Mouse (Mus musculus) embryonic facial prominence, embryonic 13.5 days (tissue): ENCODE results near the gene Smim5. TPM values are rescaled to one million over a fixed set of nuclear protein-coding genes. Genes with fewer than 3 reads are reported as not detected.
A peak's percentile ranks its signal among the peaks of the same experiment; 100 is the strongest.

Experiments used
- ATAC-seq: fragments of 200-750 bp; cut with Nextera tagmentation; 2 replicates; pipeline ENCODE4 v1.8.0; 2017; ENCODE audit warnings: low read depth; ENCODE audit not compliant: insufficient number of reproducible peaks, insufficient read depth, low FRiP score, low TSS enrichment
- H3K27ac ChIP-seq: fragments of 300-500 bp; sonication (generic); 2 replicates; pipeline ENCODE4 v1.5.1; 2015; ENCODE audit warnings: moderate library complexity, mild to moderate bottlenecking, inconsistent platforms
- H3K27me3 ChIP-seq: fragments of 300-500 bp; sonication (generic); 2 replicates; pipeline ENCODE4 v1.6.1; 2015; ENCODE audit warnings: mild to moderate bottlenecking, inconsistent platforms
- H3K36me3 ChIP-seq: fragments of 300-500 bp; sonication (generic); 2 replicates; pipeline ENCODE4 v1.6.1; 2015; ENCODE audit warnings: mild to moderate bottlenecking, inconsistent platforms
- H3K4me1 ChIP-seq: fragments of 300-500 bp; sonication (generic); 2 replicates; pipeline ENCODE4 v1.6.1; 2015; ENCODE audit warnings: inconsistent platforms
- H3K4me2 ChIP-seq: fragments of 300-500 bp; sonication (generic); 2 replicates; pipeline ENCODE4 v1.6.1; 2015; ENCODE audit warnings: moderate library complexity, mild to moderate bottlenecking, inconsistent platforms
- H3K4me3 ChIP-seq: fragments of 300-500 bp; sonication (generic); 2 replicates; pipeline ENCODE4 v1.5.1; 2015; ENCODE audit warnings: mild to moderate bottlenecking, inconsistent platforms
- H3K9ac ChIP-seq: fragments of 300-500 bp; sonication (generic); 2 replicates; pipeline ENCODE4 v1.6.1; 2015; ENCODE audit warnings: mild to moderate bottlenecking, inconsistent platforms
- H3K9me3 ChIP-seq: fragments of 300-500 bp; sonication (generic); 2 replicates; pipeline ENCODE4 v1.6.1; 2016; ENCODE audit warnings: inconsistent platforms
- WGBS: fragments of 180-500 bp; shearing (Covaris S2); methylation state at CpG from one replicate; pipeline ENCODE4 v1.1.7; 2015; ENCODE audit warnings: mixed read lengths; 5-methylcytosine and 5-hydroxymethylcytosine counted together
- polyA plus RNA-seq: library from polyadenylated mRNA; unstranded; fragments of >200 nt; fragmentation: Nextera tagmentation; extraction: Ambion mirVana; gene quantifications from 2 replicates; pipeline ENCODE4 v1.2.1, GENCODE M21; 2015

Gene Smim5
- polyA plus RNA-seq, 1 experiment from 2014 or later = 3.4 TPM

DNA sequence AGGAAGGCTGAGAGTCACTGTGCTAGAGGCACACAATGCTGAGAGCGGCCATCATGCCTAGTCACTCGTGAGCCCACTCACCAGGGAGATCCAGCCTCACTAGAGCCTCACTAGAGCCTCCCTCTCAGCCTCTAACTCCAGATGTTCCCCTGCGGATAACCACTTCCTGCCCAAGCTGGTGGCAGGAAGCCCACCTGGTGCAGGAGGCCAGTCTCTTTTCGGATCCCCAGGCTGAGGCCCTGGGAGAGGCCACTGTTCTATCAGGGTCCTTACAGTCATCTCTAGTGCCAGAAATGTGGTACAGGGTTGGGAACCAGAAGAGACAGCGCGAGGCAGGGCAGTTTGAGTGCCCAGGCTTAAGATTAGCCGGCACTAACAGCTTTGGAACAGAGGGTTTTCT is 1.3 kb upstream of the Smim5 start:
- Histone ChIP-seq H3K4me2 (no peak overlapping the region), H3K4me1 (peaks cover 34% of the 10 kb centered on the region), H3K27ac (peak overlapping the region; percentile 28; the same call in 1 of the 2 replicates), H3K4me3 (no peak overlapping the region), H3K9me3 (no peaks in the 10 kb centered on the region), H3K9ac (no peak overlapping the region), H3K27me3 (no peaks in the 10 kb centered on the region), H3K36me3 (peaks cover 45% of the 10 kb centered on the region)
- WGBS = 85% methylated on average over 7 of the region's 7 CpGs
- ATAC-seq = no peak

DNA sequence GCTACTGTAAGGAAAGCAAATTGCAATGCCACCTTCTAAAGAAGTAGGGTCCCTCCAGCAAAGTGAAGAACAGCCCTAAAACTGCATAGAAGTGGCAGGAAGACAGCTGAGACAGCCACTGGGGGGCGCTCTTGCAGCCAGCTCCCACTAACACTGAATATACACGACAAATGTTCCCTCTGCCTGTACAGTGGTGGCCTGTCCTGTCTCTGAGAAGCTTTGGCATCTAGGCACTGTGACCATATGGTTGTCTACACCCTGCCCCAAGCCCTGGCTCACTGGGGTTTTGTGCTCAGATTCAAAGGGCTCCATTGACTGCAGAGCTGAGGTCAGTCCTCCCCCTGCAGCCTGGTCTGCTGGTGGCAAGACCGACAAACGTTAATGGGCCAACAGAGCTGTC is 880 bp upstream of the Smim5 start:
- Histone ChIP-seq H3K36me3 (peaks cover 40% of the 10 kb centered on the region), H3K9me3 (no peaks in the 10 kb centered on the region), H3K4me1 (peaks cover 38% of the 10 kb centered on the region), H3K4me3 (no peak overlapping the region), H3K27ac (peak overlapping the region; percentile 28; the same call in 1 of the 2 replicates), H3K27me3 (no peaks in the 10 kb centered on the region), H3K9ac (no peak overlapping the region), H3K4me2 (no peak overlapping the region)
- ATAC-seq = no peak
- 15% methylated on average over 4 of the region's 4 CpGs for WGBS

DNA sequence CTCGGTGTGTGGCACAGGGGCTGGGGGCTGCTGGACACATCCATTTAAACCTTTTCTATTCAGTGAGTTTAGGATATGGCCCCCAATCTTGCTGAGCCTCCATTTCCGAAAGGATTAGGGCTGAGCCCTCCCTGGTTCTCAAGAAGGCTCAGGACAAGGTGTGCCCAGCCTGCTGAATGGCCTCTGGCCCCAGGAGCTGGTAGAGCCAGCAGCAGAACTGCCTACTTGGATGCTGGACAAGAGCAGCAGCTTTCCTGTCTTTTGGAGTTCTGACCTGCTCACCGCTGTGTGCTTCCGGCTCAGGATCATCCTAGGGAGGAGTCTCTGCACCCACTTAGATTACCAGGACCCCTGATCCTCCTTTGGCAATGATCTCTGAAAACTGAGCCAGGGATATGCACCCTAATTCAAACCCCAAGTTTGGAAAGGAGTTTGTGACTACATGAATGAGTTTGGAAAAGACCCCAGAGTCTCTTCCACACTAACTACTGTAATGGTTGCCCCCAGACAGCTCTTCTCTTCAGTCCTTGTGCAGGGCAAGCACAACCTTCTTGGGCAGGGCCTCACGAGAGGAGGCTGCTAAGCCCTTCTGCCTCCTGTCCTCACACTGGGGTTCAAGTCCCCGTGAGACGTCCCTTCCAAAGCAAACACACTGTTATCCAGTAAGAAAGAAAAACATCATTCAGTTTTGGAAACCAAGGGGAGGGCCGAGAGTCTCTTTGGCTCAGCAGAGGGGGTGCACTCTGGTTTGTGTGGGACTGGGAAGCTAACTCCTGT is 983 bp downstream of the Smim5 start:
- peaks cover 50% of the 10 kb centered on the region for H3K4me1 ChIP-seq
- ATAC-seq = no peak
- no peaks in the 10 kb centered on the region for H3K27me3 ChIP-seq
- H3K4me2 ChIP-seq = 0 out of 2 replicates have a peak overlapping the region, but pooled peaks have one; percentile 7
- 76% methylated on average over 8 of the region's 8 CpGs for WGBS
- H3K4me3 ChIP-seq = no peak overlapping the region
- peaks cover 25% of the 10 kb centered on the region for H3K36me3 ChIP-seq
- H3K9me3 ChIP-seq = no peaks in the 10 kb centered on the region
- peak overlapping the region; percentile 55; the same call in 1 of the 2 replicates for H3K27ac ChIP-seq
- peak overlapping the region; percentile 22; the same call in 1 of the 2 replicates for H3K9ac ChIP-seq

DNA sequence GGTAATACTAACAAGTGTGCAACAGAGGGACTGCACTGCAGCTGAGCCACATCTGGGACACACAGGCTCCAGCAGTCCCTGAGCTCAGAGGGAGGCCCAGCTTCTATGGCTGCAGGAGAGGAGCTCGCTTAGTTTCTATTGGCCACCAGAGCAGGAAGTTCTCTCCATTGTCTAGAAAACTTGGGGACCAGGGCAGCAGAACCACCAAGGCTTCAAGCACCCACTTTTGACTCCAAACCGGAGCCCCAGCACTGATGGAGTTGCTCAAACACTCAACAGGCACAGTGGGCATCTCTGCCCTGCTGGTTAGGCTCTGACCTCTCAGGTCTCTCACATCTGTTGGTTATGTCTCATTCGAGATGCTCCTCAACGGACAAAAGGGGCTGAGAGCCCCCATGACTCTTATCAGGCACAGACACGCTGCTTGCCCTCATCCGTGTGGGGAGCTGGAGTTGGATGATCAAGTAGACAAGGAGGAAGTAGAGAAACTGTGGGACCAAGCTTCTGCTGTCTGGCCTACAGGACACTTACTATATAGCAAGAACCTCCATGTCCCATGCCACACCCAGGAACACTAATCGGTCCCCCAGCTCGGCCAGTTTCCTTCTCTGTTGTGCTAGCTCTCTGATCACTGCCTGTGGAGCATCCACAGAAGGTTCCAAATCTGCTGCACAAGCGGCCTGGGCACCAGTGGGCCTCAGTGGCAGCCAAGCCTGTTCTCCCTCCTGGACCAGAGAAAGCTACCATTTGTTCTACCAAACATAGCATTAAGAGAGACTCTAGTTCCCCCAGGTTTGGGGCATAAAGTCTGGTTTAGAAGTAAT is 1.8 kb downstream of the Smim5 start:
- H3K27ac ChIP-seq = peak overlapping the region; percentile 55; the same call in 1 of the 2 replicates
- H3K36me3 ChIP-seq = peaks cover 17% of the 10 kb centered on the region
- no peak overlapping the region for H3K9ac ChIP-seq
- no peaks in the 10 kb centered on the region for H3K27me3 ChIP-seq
- H3K9me3 ChIP-seq = no peaks in the 10 kb centered on the region
- peaks cover 51% of the 10 kb centered on the region for H3K4me1 ChIP-seq
- no peak overlapping the region for H3K4me3 ChIP-seq
- 84% methylated on average over 9 of the region's 9 CpGs for WGBS
- ATAC-seq = no peak
- no peak overlapping the region for H3K4me2 ChIP-seq

DNA sequence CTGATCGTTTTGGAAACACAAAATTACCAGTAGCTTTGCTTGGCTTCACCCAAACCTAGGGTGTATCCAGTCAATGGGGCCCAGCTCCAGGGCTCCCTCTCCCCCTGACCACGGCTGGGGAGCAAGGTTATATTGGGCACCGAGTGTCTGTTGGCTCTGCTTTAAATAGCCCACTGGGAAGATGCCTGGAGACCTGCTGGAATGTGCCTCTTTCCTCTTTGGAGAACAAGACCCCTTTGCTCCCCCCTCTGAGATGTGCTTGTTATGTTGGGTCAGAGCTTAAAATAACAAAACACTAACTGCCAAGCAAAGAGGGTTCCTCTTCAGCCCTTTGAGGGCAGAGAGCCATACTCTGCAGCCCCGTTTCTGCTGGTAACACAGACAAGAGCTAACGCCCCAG is 2.4 kb downstream of the Smim5 start:
- H3K4me1 ChIP-seq = peaks cover 51% of the 10 kb centered on the region
- H3K27me3 ChIP-seq = no peaks in the 10 kb centered on the region
- H3K4me3 ChIP-seq = no peak overlapping the region
- no peak overlapping the region for H3K4me2 ChIP-seq
- no peak overlapping the region for H3K27ac ChIP-seq
- no peaks in the 10 kb centered on the region for H3K9me3 ChIP-seq
- no peak for ATAC-seq
- 81% methylated on average over 5 of the region's 5 CpGs for WGBS
- H3K9ac ChIP-seq = peak overlapping the region; percentile 11; the same call in 1 of the 2 replicates
- H3K36me3 ChIP-seq = peaks cover 11% of the 10 kb centered on the region

DNA sequence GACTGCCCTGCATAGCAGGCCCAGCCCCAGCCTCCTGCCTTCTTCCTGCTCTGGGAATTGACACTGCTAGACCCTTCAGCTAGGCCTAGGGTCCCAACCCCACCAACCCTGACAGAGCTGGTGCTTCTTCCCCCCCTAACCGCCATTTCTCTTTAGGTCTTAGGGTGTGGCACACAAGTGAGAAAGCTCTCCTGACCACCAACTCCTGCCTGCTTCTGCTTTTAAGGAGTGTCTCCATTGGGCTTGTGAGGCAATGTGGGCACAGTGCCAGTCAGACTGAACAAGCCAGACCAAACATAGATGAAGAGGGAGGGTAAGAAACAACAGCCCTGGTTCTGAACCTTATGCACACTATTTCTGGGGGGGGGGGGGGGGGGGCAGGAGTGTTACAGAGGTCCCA is 3.1 kb downstream of the Smim5 start:
- Histone ChIP-seq H3K27me3 (no peaks in the 10 kb centered on the region), H3K4me2 (no peak overlapping the region), H3K36me3 (peaks cover 5% of the 10 kb centered on the region), H3K4me3 (no peak overlapping the region), H3K27ac (no peak overlapping the region), H3K9ac (peak overlapping the region; percentile 11; the same call in 1 of the 2 replicates), H3K4me1 (peaks cover 51% of the 10 kb centered on the region), H3K9me3 (no peaks in the 10 kb centered on the region)
- 82% methylated on average over 1 of the region's 1 CpGs for WGBS
- ATAC-seq = no peak

DNA sequence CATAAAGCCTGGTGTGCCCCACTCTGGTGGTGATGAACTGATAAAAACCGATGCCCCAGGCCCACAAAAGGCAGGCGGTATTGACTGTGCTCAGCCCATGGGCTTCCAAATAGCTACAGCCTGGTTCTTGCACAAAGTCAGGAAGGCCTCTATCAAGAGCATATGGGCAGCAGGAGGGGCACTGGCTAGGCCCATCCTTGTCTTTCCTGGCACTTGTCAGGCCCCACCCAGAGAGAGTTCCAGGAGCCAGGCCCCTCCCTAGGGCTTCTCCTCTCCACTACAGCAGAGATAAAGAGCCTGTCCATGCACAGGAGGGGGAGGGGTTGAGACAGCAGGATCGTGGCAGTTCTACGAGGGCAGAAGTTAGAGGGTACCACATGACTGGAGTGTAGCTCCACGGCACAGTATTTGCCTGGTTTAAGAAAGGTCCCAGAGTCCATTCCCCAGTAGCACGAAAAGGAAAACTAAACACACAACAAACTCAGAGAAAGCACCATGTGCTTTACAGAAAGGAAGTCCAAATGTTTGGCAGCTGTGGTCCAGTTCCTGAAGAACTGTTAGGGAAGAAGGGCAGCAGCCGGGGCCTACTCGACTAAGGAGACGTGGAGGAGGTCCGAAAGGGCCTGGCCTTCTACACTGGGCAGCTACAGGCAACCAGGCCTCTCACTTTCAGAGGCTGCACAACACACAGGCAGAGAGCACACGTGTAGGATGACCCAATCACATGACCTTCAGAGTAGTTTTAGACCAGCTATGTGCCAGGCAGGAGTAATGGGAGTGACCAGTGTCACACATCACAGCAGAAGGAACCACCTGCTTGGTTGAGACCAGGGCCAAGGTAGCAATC is 3.8 kb downstream of the Smim5 start:
- H3K4me2 ChIP-seq = no peak overlapping the region
- ATAC-seq = no peak
- H3K9me3 ChIP-seq = no peaks in the 10 kb centered on the region
- H3K27ac ChIP-seq = peak overlapping the region; percentile 80
- peaks cover 9% of the 10 kb centered on the region for H3K36me3 ChIP-seq
- no peak overlapping the region for H3K4me3 ChIP-seq
- H3K4me1 ChIP-seq = peaks cover 51% of the 10 kb centered on the region
- 68% methylated on average over 11 of the region's 11 CpGs for WGBS
- H3K9ac ChIP-seq = 0 out of 2 replicates have a peak overlapping the region, but pooled peaks have one; percentile 2
- no peaks in the 10 kb centered on the region for H3K27me3 ChIP-seq

DNA sequence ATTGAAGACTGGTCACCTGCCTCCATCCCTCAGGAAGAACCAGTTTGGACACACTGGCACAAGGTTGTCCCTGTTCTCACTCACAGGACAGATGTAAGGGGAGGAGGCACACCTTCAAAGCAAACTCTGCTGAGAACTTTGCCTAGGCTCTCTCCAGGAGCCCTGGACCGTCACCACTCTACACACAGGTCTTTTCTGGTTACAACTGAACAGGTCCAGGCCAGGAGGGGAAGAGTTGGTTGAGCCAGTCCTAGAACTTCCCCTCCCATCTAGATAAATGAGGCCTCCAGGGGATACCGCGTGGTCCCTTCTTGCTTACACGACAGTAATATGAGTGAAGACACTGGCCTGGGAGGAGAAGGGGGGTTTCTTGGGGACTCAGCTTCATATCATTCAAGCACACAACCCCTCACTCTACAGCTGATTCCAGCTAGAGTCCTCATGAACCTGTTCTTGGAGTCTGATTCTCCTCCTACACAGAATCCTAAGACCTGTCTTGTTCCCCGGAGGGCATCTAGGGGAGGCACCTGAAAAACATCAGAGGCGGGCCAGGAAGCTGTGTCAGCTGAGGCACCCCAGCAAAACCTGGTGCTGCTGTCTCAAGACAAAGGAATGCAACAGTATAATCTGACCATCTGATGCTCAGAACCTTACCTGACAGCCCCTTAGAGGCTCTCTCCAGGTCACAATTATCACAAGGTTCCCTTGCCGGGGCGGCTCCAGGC is 4.6 kb downstream of the Smim5 start:
- H3K4me3 ChIP-seq = no peak overlapping the region
- 68% methylated on average over 8 of the region's 8 CpGs for WGBS
- no peaks in the 10 kb centered on the region for H3K27me3 ChIP-seq
- ATAC-seq = no peak
- peak overlapping the region; percentile 32; the same call in 1 of the 2 replicates for H3K9ac ChIP-seq
- peaks cover 16% of the 10 kb centered on the region for H3K36me3 ChIP-seq
- H3K4me2 ChIP-seq = no peak overlapping the region
- H3K9me3 ChIP-seq = no peaks in the 10 kb centered on the region
- H3K27ac ChIP-seq = peak overlapping the region; percentile 80
- peaks cover 51% of the 10 kb centered on the region for H3K4me1 ChIP-seq

DNA sequence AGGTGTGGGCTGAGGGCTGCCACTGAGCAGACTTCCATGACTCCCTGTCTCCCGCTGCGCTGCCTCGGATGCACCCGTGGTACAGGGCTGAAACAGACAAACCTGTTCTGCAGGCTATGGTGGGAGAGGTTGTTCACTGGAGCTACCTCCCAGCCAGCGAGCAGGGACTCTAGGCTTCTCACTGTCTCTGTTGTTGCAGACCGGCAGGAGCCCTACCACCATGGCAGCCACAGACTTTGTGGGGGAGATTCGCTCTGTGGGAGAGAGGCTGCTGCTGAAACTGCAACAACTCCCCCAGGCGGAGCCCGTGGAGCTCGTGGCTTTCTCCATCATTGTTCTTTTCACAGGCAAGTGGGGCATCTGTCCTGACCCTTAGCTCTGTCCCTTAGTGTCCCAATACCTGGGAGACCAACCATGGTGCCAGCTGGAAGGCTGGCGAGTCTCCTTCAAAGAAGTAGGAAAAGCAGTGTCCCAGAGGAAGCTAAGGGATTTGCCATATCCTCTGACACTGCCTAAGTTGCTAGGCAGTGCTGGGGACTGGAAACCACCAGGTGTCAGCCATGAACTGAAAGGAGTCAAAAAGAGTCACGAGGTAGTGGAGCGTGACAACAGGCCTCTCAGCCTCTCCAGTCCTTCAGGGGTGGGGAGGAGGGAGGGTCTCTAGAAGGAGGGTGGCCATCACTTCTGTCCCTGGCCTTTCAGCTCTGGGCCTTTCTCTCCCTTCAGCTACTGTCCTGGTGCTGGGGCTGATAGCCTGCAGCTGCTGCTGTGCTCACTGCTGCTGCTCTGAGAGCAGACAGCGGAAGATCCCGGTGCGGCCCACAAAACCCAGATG is 5.4 kb downstream of the Smim5 start:
- no peaks in the 10 kb centered on the region for H3K9me3 ChIP-seq
- H3K36me3 ChIP-seq = peaks cover 16% of the 10 kb centered on the region
- 43% methylated on average over 16 of the region's 16 CpGs for WGBS
- H3K4me3 ChIP-seq = no peak overlapping the region
- peak overlapping the region; percentile 80 for H3K27ac ChIP-seq
- H3K4me1 ChIP-seq = peaks cover 43% of the 10 kb centered on the region
- H3K4me2 ChIP-seq = 0 out of 2 replicates have a peak overlapping the region, but pooled peaks have one; percentile 7
- ATAC-seq = peak; percentile 50; the same call in 1 of the 2 replicates
- no peaks in the 10 kb centered on the region for H3K27me3 ChIP-seq
- H3K9ac ChIP-seq = peak overlapping the region; percentile 32

DNA sequence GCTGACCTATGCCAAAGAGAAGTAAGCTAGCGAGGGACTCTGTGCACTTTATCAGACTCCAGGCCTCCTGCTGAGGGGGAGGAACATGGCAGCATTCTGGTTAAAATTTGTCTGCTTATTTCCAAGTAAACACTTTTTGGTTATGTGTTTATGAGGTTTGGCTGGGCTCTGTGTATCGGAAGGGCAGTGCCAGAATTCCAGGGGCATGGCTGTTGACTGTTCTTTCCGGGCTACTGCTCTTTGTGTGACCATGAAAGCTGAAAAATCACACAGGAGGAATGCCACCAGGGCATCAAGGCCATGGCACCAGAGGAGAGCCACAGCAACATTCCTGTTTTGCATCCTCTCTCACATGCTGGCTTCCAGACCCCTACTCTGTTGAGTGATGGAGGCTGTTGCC is 6.3 kb downstream of the Smim5 start:
- H3K4me1 ChIP-seq = peaks cover 33% of the 10 kb centered on the region
- H3K9ac ChIP-seq = no peak overlapping the region
- no peak overlapping the region for H3K4me3 ChIP-seq
- 76% methylated on average over 3 of the region's 3 CpGs for WGBS
- no peak overlapping the region for H3K4me2 ChIP-seq
- H3K36me3 ChIP-seq = peaks cover 18% of the 10 kb centered on the region
- H3K9me3 ChIP-seq = no peaks in the 10 kb centered on the region
- no peak for ATAC-seq
- H3K27me3 ChIP-seq = no peaks in the 10 kb centered on the region
- H3K27ac ChIP-seq = no peak overlapping the region
